Mouse (Mus musculus) myocyte (in vitro differentiated cells): ENCODE results near the gene 1600014C10Rik. TPM values are rescaled to one million over a fixed set of nuclear protein-coding genes. Genes with fewer than 3 reads are reported as not detected.

Experiments used
- H3K27me3 ChIP-seq: one replicate; pipeline ENCODE4 v1.6.1; 2011; ENCODE audit not compliant: control insufficient read depth, insufficient read depth, insufficient read length
- H3K36me3 ChIP-seq: one replicate; pipeline ENCODE4 v1.6.1; 2011; ENCODE audit not compliant: control insufficient read depth, insufficient read depth
- H3K4me2 ChIP-seq: one replicate; pipeline ENCODE4 v1.6.1; 2011; ENCODE audit warnings: low read depth, control low read depth
- H3K4me3 ChIP-seq: one replicate; pipeline ENCODE4 v1.5.1; 2011; ENCODE audit warnings: mild to moderate bottlenecking, control low read depth, moderate library complexity
- H3K79me2 ChIP-seq: one replicate; pipeline ENCODE4 v1.6.1; 2011; ENCODE audit not compliant: control insufficient read depth, insufficient read depth
- H3ac ChIP-seq: one replicate; pipeline ENCODE4 v1.6.1; 2011; ENCODE audit not compliant: control insufficient read depth, insufficient read length
- CEBPB ChIP-seq: IDR thresholded peaks from 2 replicates; pipeline ENCODE4 v1.6.1; 2011; ENCODE audit warnings: mild to moderate bottlenecking, moderate library complexity; ENCODE audit not compliant: poor library complexity, insufficient read depth, severe bottlenecking
- E2F4 ChIP-seq: IDR thresholded peaks from one replicate; pipeline ENCODE4 v1.6.1; 2011; ENCODE audit warnings: mild to moderate bottlenecking, control low read depth, moderate library complexity; ENCODE audit not compliant: insufficient read depth
- MAX ChIP-seq: IDR thresholded peaks from one replicate; pipeline ENCODE4 v1.6.1; 2011; ENCODE audit warnings: low read depth, mild to moderate bottlenecking, control low read depth
- MYOD1 ChIP-seq, 3 experiments: IDR thresholded peaks; one replicate each; pipeline ENCODE4 v1.6.1; 2011; ENCODE audit warnings: control low read depth in 2 of 3, low read depth in 2 of 3, mild to moderate bottlenecking in 2 of 3, moderate library complexity in 1 of 3; ENCODE audit not compliant: insufficient read length in 2 of 3, control insufficient read depth in 1 of 3
- MYOG ChIP-seq, 3 experiments: IDR thresholded peaks; one replicate each; pipeline ENCODE4 v1.6.1; 2011; ENCODE audit warnings: control low read depth in 2 of 3, low read depth in 2 of 3, mild to moderate bottlenecking in 2 of 3; ENCODE audit not compliant: insufficient read length in 2 of 3, control insufficient read depth in 1 of 3, insufficient read depth in 1 of 3
- POLR2A ChIP-seq: IDR thresholded peaks from one replicate; pipeline ENCODE4 v1.6.1; 2011; ENCODE audit warnings: low read depth, mild to moderate bottlenecking, control low read depth, moderate library complexity; ENCODE audit not compliant: insufficient read length
- POLR2AphosphoS2 ChIP-seq: IDR thresholded peaks from one replicate; pipeline ENCODE4 v1.6.1; 2011; ENCODE audit warnings: low read depth, control low read depth; ENCODE audit not compliant: insufficient read length
- REST ChIP-seq: IDR thresholded peaks from one replicate; pipeline ENCODE4 v1.6.1; 2011; ENCODE audit warnings: mild to moderate bottlenecking, control low read depth, moderate library complexity; ENCODE audit not compliant: insufficient read depth, insufficient read length
- SRF ChIP-seq: IDR thresholded peaks from one replicate; pipeline ENCODE4 v1.6.1; 2011; ENCODE audit warnings: low read depth; ENCODE audit not compliant: control insufficient read depth, insufficient read length
- TCF12 ChIP-seq: IDR thresholded peaks from one replicate; pipeline ENCODE4 v1.6.1; 2011; ENCODE audit warnings: mild to moderate bottlenecking, control low read depth; ENCODE audit not compliant: poor library complexity, insufficient read depth, severe bottlenecking
- TCF3 ChIP-seq: IDR thresholded peaks from one replicate; pipeline ENCODE4 v1.6.1; 2011; ENCODE audit warnings: low read depth, control low read depth; ENCODE audit not compliant: insufficient read length
- USF1 ChIP-seq: IDR thresholded peaks from one replicate; pipeline ENCODE4 v1.6.1; 2011; ENCODE audit warnings: low read depth, mild to moderate bottlenecking, control low read depth, moderate library complexity
- polyA plus RNA-seq: library from polyadenylated mRNA; unstranded; fragments of >200 nt; fragmentation: generic; extraction: Trizol; gene quantifications from one replicate; pipeline ENCODE4 v1.2.1, GENCODE M21; 2012; ENCODE audit warnings: missing spikeins

Gene 1600014C10Rik
- polyA plus RNA-seq, 1 experiment = 5.1 TPM

GRCm38 (mm10) chr7:38205801-38206200, 22.8 kb downstream of the 1600014C10Rik start:
- H3K4me3 ChIP-seq = no peak overlapping the region
- no peaks in the 10 kb centered on the region for H3K79me2 ChIP-seq
- H3K4me2 ChIP-seq = no peak overlapping the region
- H3K27me3 ChIP-seq = no peaks in the 10 kb centered on the region
- no peaks in the 10 kb centered on the region for H3K36me3 ChIP-seq
- H3ac ChIP-seq = no peak overlapping the region
- TF ChIP-seq CEBPB (no peak), E2F4 (no peak), SRF (no peak), MYOD1 (IDR thresholded peaks at IDR 0.05; ENCODE audit: control insufficient read depth in 1 of 3, insufficient read length in 2 of 3, low read depth in 2 of 3) (no peak), REST (no peak), USF1 (no peak), POLR2A (no peak), TCF3 (no peak), POLR2AphosphoS2 (no peak), MAX (no peak), MYOG (IDR thresholded peaks at IDR 0.05; ENCODE audit: control insufficient read depth in 1 of 3, insufficient read depth in 1 of 3, insufficient read length in 2 of 3, low read depth in 2 of 3) (no peak), TCF12 (no peak)

GRCm38 (mm10) chr7:38206564-38206963, 23.5 kb downstream of the 1600014C10Rik start:
- Histone ChIP-seq H3K4me3 (no peak overlapping the region), H3K36me3 (no peaks in the 10 kb centered on the region), H3ac (no peak overlapping the region), H3K4me2 (no peak overlapping the region), H3K79me2 (no peaks in the 10 kb centered on the region), H3K27me3 (no peaks in the 10 kb centered on the region)
- TF ChIP-seq MAX (no peak), POLR2A (no peak), MYOG (IDR thresholded peaks at IDR 0.05; ENCODE audit: control insufficient read depth in 1 of 3, insufficient read depth in 1 of 3, insufficient read length in 2 of 3, low read depth in 2 of 3) (no peak), SRF (no peak), USF1 (no peak), POLR2AphosphoS2 (no peak), TCF3 (no peak), TCF12 (no peak), REST (no peak), E2F4 (no peak), CEBPB (no peak), MYOD1 (IDR thresholded peaks at IDR 0.05; ENCODE audit: control insufficient read depth in 1 of 3, insufficient read length in 2 of 3, low read depth in 2 of 3) (no peak)

GRCm38 (mm10) chr7:38208969-38209368, 26.0 kb downstream of the 1600014C10Rik start:
- Histone ChIP-seq H3K4me3 (no peak overlapping the region), H3K36me3 (no peaks in the 10 kb centered on the region), H3K27me3 (no peaks in the 10 kb centered on the region), H3K4me2 (no peak overlapping the region), H3ac (no peak overlapping the region), H3K79me2 (no peaks in the 10 kb centered on the region)
- TF ChIP-seq TCF12 (no peak), POLR2A (no peak), SRF (no peak), TCF3 (no peak), MAX (no peak)

- Histone ChIP-seq H3K79me2 (no peaks in the 10 kb centered on the region), H3K4me2 (no peak overlapping the region), H3K36me3 (no peaks in the 10 kb centered on the region), H3K4me3 (no peak overlapping the region), H3K27me3 (no peaks in the 10 kb centered on the region), H3ac (no peak overlapping the region)
- no peak for TF ChIP-seq SRF
- TF ChIP-seq TCF12 = no peak
- TF ChIP-seq TCF3 = no peak
- no peak for TF ChIP-seq POLR2A
- TF ChIP-seq MYOD1 (IDR thresholded peaks at IDR 0.05; ENCODE audit: control insufficient read depth in 1 of 3, insufficient read length in 2 of 3, low read depth in 2 of 3) = no peak
- no peak for TF ChIP-seq REST
- TF ChIP-seq POLR2AphosphoS2 = no peak
- TF ChIP-seq MYOG (IDR thresholded peaks at IDR 0.05; ENCODE audit: control insufficient read depth in 1 of 3, insufficient read depth in 1 of 3, insufficient read length in 2 of 3, low read depth in 2 of 3) = no peak
- TF ChIP-seq CEBPB = no peak
- TF ChIP-seq USF1 = no peak
- no peak for TF ChIP-seq E2F4
- no peak for TF ChIP-seq MAX
Observed at GRCm38 (mm10) chr7:38209478-38210152, 26.6 kb downstream of the 1600014C10Rik start.

- Histone ChIP-seq H3K4me2 (no peak overlapping the region), H3ac (no peak overlapping the region)
- TF ChIP-seq E2F4 (no peak), MYOD1 (IDR thresholded peaks at IDR 0.05; ENCODE audit: control insufficient read depth in 1 of 3, insufficient read length in 2 of 3, low read depth in 2 of 3) (no peak), REST (no peak), SRF (no peak), POLR2A (no peak), MYOG (IDR thresholded peaks at IDR 0.05; ENCODE audit: control insufficient read depth in 1 of 3, insufficient read depth in 1 of 3, insufficient read length in 2 of 3, low read depth in 2 of 3) (no peak), POLR2AphosphoS2 (no peak), TCF3 (no peak), MAX (no peak), USF1 (no peak), CEBPB (no peak)
Observed at GRCm38 (mm10) chr7:38212651-38213062, 29.6 kb downstream of the 1600014C10Rik start.

More at GRCm38 (mm10) chr7:38212651-38213062, 29.6 kb downstream of the 1600014C10Rik start:
- Histone ChIP-seq H3K36me3 (no peaks in the 10 kb centered on the region), H3K4me3 (no peak overlapping the region), H3K27me3 (no peaks in the 10 kb centered on the region), H3K79me2 (no peaks in the 10 kb centered on the region)
